Mouse (Mus musculus): Measurements from ENCODE around the gene Limch1. TPM values are rescaled to one million over a fixed set of nuclear protein-coding genes. Genes with fewer than 3 reads are reported as not detected.

Gene Limch1
- polyA plus RNA-seq, 2 experiments, result 44.4 to 85.3 TPM

GRCm38 (mm10) chr5:66955245-66955644 is 209.6 kb downstream of the Limch1 start:
- Histone ChIP-seq H3K27me3 (ENCODE audit: control insufficient read depth, insufficient read depth, low read length) (no peaks in the 10 kb centered on the region), H3K9ac (ENCODE audit: low read depth, low read length, severe bottlenecking) (no peak overlapping the region), H3K4me2 (replicated peaks; ENCODE audit: low read depth, low read length, severe bottlenecking) (no peak overlapping the region), H3K4me1 (ENCODE audit: control insufficient read depth, insufficient read depth, low read length) (peaks cover 13% of the 10 kb centered on the region), H3K27ac (replicated peaks; ENCODE audit: low read depth, low read length) (no peak overlapping the region), H3K4me3 (replicated peaks; ENCODE audit: low read length) (no peak overlapping the region), H3K9me3 (ENCODE audit: control insufficient read depth, low read length) (peaks cover 6% of the 10 kb centered on the region; the same call in 1 of the 2 replicates), H3K36me3 (ENCODE audit: control insufficient read depth, insufficient read depth, low read length) (no peaks in the 10 kb centered on the region)
- 86% methylated on average over 5 of the region's 5 CpGs for WGBS
- no peak for ATAC-seq (ENCODE audit: low FRiP score, low read depth)
- no peak for DNase-seq (ENCODE audit: low spot score)
- no peak for TF ChIP-seq POLR2A (IDR thresholded peaks at IDR 0.05; ENCODE audit: borderline replicate concordance, extremely low read depth, insufficient read depth, insufficient read length)

GRCm38 (mm10) chr5:66957656-66958055 is 212.0 kb downstream of the Limch1 start:
- peaks cover 3% of the 10 kb centered on the region; the same call in 1 of the 2 replicates for H3K9me3 ChIP-seq (ENCODE audit: control insufficient read depth, low read length)
- ATAC-seq (ENCODE audit: low FRiP score, low read depth), result no peak
- H3K36me3 ChIP-seq (ENCODE audit: control insufficient read depth, insufficient read depth, low read length), result 0 out of 2 replicates have a peak, but pooled peaks cover 3% of the 10 kb centered on the region
- no peaks in the 10 kb centered on the region for H3K27me3 ChIP-seq (ENCODE audit: control insufficient read depth, insufficient read depth, low read length)
- no peak for DNase-seq (ENCODE audit: low spot score)
- H3K27ac ChIP-seq (replicated peaks; ENCODE audit: low read depth, low read length), result 0 out of 2 replicates have a peak overlapping the region, but pooled peaks have one; percentile 43
- WGBS, result 59% methylated on average over 10 of the region's 10 CpGs
- TF ChIP-seq POLR2A (IDR thresholded peaks at IDR 0.05; ENCODE audit: borderline replicate concordance, extremely low read depth, insufficient read depth, insufficient read length), result no peak
- H3K4me1 ChIP-seq (ENCODE audit: control insufficient read depth, insufficient read depth, low read length), result peaks cover 16% of the 10 kb centered on the region
- no peak overlapping the region for H3K9ac ChIP-seq (ENCODE audit: low read depth, low read length, severe bottlenecking)
- H3K4me2 ChIP-seq (replicated peaks; ENCODE audit: low read depth, low read length, severe bottlenecking), result no peak overlapping the region
- no peak overlapping the region for H3K4me3 ChIP-seq (replicated peaks; ENCODE audit: low read length)

GRCm38 (mm10) chr5:66958118-66958517 is 212.5 kb downstream of the Limch1 start:
- no peaks in the 10 kb centered on the region for H3K27me3 ChIP-seq (ENCODE audit: control insufficient read depth, insufficient read depth, low read length)
- ATAC-seq (ENCODE audit: low FRiP score, low read depth), result no peak
- 39% methylated on average over 8 of the region's 8 CpGs for WGBS
- H3K9ac ChIP-seq (ENCODE audit: low read depth, low read length, severe bottlenecking), result no peak overlapping the region
- H3K9me3 ChIP-seq (ENCODE audit: control insufficient read depth, low read length), result no peaks in the 10 kb centered on the region
- TF ChIP-seq POLR2A (IDR thresholded peaks at IDR 0.05; ENCODE audit: borderline replicate concordance, extremely low read depth, insufficient read depth, insufficient read length), result no peak
- H3K4me1 ChIP-seq (ENCODE audit: control insufficient read depth, insufficient read depth, low read length), result peaks cover 16% of the 10 kb centered on the region
- H3K4me2 ChIP-seq (replicated peaks; ENCODE audit: low read depth, low read length, severe bottlenecking), result no peak overlapping the region
- no peak overlapping the region for H3K4me3 ChIP-seq (replicated peaks; ENCODE audit: low read length)
- peak; percentile 63 for DNase-seq (ENCODE audit: low spot score)
- peak overlapping the region; percentile 43; the same call in 1 of the 2 replicates for H3K27ac ChIP-seq (replicated peaks; ENCODE audit: low read depth, low read length)
- H3K36me3 ChIP-seq (ENCODE audit: control insufficient read depth, insufficient read depth, low read length), result 0 out of 2 replicates have a peak, but pooled peaks cover 3% of the 10 kb centered on the region

GRCm38 (mm10) chr5:66959968-66960367 is 214.3 kb downstream of the Limch1 start:
- peak overlapping the region; percentile 3; the same call in 1 of the 2 replicates for H3K27ac ChIP-seq (replicated peaks; ENCODE audit: low read depth, low read length)

GRCm38 (mm10) chr5:66965442-66965841 is 219.8 kb downstream of the Limch1 start:
- no peaks in the 10 kb centered on the region for H3K9me3 ChIP-seq (ENCODE audit: control insufficient read depth, low read length)
- no peaks in the 10 kb centered on the region for H3K27me3 ChIP-seq (ENCODE audit: control insufficient read depth, insufficient read depth, low read length)
- no peak overlapping the region for H3K4me3 ChIP-seq (replicated peaks; ENCODE audit: low read length)
- WGBS, result 24% methylated on average over 6 of the region's 6 CpGs
- H3K4me2 ChIP-seq (replicated peaks; ENCODE audit: low read depth, low read length, severe bottlenecking), result no peak overlapping the region
- H3K36me3 ChIP-seq (ENCODE audit: control insufficient read depth, insufficient read depth, low read length), result 0 out of 2 replicates have a peak, but pooled peaks cover 3% of the 10 kb centered on the region
- peaks cover 42% of the 10 kb centered on the region for H3K4me1 ChIP-seq (ENCODE audit: control insufficient read depth, insufficient read depth, low read length)
- DNase-seq (ENCODE audit: low spot score), result no peak
- no peak for ATAC-seq (ENCODE audit: low FRiP score, low read depth)
- H3K9ac ChIP-seq (ENCODE audit: low read depth, low read length, severe bottlenecking), result no peak overlapping the region
- H3K27ac ChIP-seq (replicated peaks; ENCODE audit: low read depth, low read length), result no peak overlapping the region
- TF ChIP-seq POLR2A (IDR thresholded peaks at IDR 0.05; ENCODE audit: borderline replicate concordance, extremely low read depth, insufficient read depth, insufficient read length), result no peak

More at GRCm38 (mm10) chr5:66959968-66960367, 214.3 kb downstream of the Limch1 start:
- peaks cover 16% of the 10 kb centered on the region for H3K4me1 ChIP-seq (ENCODE audit: control insufficient read depth, insufficient read depth, low read length)
- no peak overlapping the region for H3K4me3 ChIP-seq (replicated peaks; ENCODE audit: low read length)
- WGBS, result 53% methylated on average over 8 of the region's 8 CpGs
- TF ChIP-seq POLR2A (IDR thresholded peaks at IDR 0.05; ENCODE audit: borderline replicate concordance, extremely low read depth, insufficient read depth, insufficient read length), result no peak
- no peaks in the 10 kb centered on the region for H3K27me3 ChIP-seq (ENCODE audit: control insufficient read depth, insufficient read depth, low read length)
- peak; percentile 78 for DNase-seq (ENCODE audit: low spot score)
- peak; percentile 82 for ATAC-seq (ENCODE audit: low FRiP score, low read depth)
- H3K9me3 ChIP-seq (ENCODE audit: control insufficient read depth, low read length), result no peaks in the 10 kb centered on the region
- H3K36me3 ChIP-seq (ENCODE audit: control insufficient read depth, insufficient read depth, low read length), result 0 out of 2 replicates have a peak, but pooled peaks cover 3% of the 10 kb centered on the region
- H3K4me2 ChIP-seq (replicated peaks; ENCODE audit: low read depth, low read length, severe bottlenecking), result no peak overlapping the region
- no peak overlapping the region for H3K9ac ChIP-seq (ENCODE audit: low read depth, low read length, severe bottlenecking)
